Mouse (Mus musculus) right cerebral cortex, postnatal 36 days (tissue): ENCODE measurements around the gene Gm28048.
A peak's percentile ranks its signal among the peaks of the same experiment; 100 is the strongest.

Experiments
- DNase-seq, 2 experiments: peaks; one replicate each; pipeline ENCODE4 v3.0.0; 2022; ENCODE audit warnings: low spot score in 2 of 2, mixed read lengths in 1 of 2

The Gm28048 gene

GRCm38 (mm10) chr11:22889224-22889623 is 92.7 kb downstream of the Gm28048 start:
- DNase-seq: peak; percentile 36 to 56

- DNase-seq: no peak
Measured at GRCm38 (mm10) chr11:22886991-22887390, 94.9 kb downstream of the Gm28048 start.

GRCm38 (mm10) chr11:22885350-22885749 is 96.5 kb downstream of the Gm28048 start:
- no peak for DNase-seq

GRCm38 (mm10) chr11:22883676-22884075 is 98.2 kb downstream of the Gm28048 start:
- DNase-seq: no peak

- DNase-seq: no peak
Measured at GRCm38 (mm10) chr11:22882926-22883325, 99.0 kb downstream of the Gm28048 start.

GRCm38 (mm10) chr11:22880383-22881172 is 101.3 kb downstream of the Gm28048 start:
- DNase-seq: no peak

GRCm38 (mm10) chr11:22879645-22880044 is 102.2 kb downstream of the Gm28048 start:
- no peak for DNase-seq

- DNase-seq: no peak
Measured at GRCm38 (mm10) chr11:22876680-22877330, 105.1 kb downstream of the Gm28048 start.

- no peak for DNase-seq
Measured at GRCm38 (mm10) chr11:22875279-22875678, 106.6 kb downstream of the Gm28048 start.

- no peak for DNase-seq
Measured at GRCm38 (mm10) chr11:22874747-22875146, 107.1 kb downstream of the Gm28048 start.

GRCm38 (mm10) chr11:22873383-22873782 is 108.5 kb downstream of the Gm28048 start:
- no peak for DNase-seq

GRCm38 (mm10) chr11:22872307-22872680 is 109.6 kb downstream of the Gm28048 start:
- no peak for DNase-seq

GRCm38 (mm10) chr11:22871628-22872306 is 110.1 kb downstream of the Gm28048 start:
- DNase-seq: no peak

- DNase-seq: no peak
Measured at GRCm38 (mm10) chr11:22868582-22868981, 113.3 kb downstream of the Gm28048 start.

GRCm38 (mm10) chr11:22867691-22868090 is 114.2 kb downstream of the Gm28048 start:
- DNase-seq: no peak

- no peak for DNase-seq
Measured at GRCm38 (mm10) chr11:22865635-22866246, 116.1 kb downstream of the Gm28048 start.

- no peak for DNase-seq
Measured at GRCm38 (mm10) chr11:22864305-22865060, 117.4 kb downstream of the Gm28048 start.

GRCm38 (mm10) chr11:22863581-22863980 is 118.3 kb downstream of the Gm28048 start:
- DNase-seq: no peak

- DNase-seq: no peak
Measured at GRCm38 (mm10) chr11:22861315-22861714, 120.6 kb downstream of the Gm28048 start.

GRCm38 (mm10) chr11:22860335-22861227 is 121.3 kb downstream of the Gm28048 start, which contains the start of gene B3gnt2:
B3gnt2 (minus strand) TSS chr11:22860961.
- no peak for DNase-seq
